Mouse (Mus musculus): ENCODE measurements around the gene 4930447C04Rik.

DNA sequence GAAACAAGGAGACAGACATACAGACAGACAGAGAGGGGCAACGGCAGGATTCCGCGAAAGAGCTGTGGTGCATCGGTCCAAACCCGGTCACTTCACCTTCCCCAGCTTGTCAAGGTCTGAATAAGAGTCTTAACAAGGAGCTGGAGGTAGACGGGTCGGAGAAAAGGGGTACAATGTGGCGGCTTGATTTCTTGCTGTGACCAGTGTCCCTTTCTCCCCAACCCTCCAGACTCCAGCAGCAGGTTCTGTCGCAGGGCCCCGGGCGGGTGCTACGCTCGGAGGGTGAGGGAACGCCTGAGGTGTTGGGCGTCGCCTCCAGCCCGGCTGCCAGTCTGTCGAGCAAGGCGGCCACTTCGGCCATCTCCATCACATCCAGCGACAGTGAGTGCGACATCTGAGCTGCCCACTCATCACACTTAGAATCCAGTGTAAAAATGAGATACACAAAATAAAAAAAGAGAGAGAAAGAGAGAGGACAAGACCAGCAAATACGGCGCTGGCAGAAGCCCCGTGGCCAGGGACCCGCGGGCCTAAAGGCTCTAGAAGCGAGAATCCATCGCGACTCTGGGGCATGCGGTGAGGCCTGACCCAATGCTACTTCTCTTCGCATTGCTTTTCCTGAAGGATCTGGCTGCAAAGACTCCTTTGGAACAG is 951 bp upstream of the 4930447C04Rik start:
- no peak for TF ChIP-seq POLR2A (IDR thresholded peaks at IDR 0.05; ENCODE audit: low read depth, low read length)
- no peak for TF ChIP-seq CTCF (IDR thresholded peaks at IDR 0.05; ENCODE audit: borderline replicate concordance, insufficient read depth, low read length)

Measured in embryonic fibroblast, embryonic 13.5 days (primary cell).